Mouse (Mus musculus) megakaryocyte, embryonic 14.5 days (primary cell): ENCODE results near the gene 2310007B03Rik. TPM values are rescaled to one million over a fixed set of nuclear protein-coding genes. Genes with fewer than 3 reads are reported as not detected.
A peak's percentile ranks its signal among the peaks of the same experiment; 100 is the strongest.

Experiments used
- H3K27me3 ChIP-seq: replicated peaks from 2 replicates; pipeline ENCODE3; 2012; ENCODE audit warnings: inconsistent platforms
- H3K36me3 ChIP-seq: replicated peaks from 2 replicates; pipeline ENCODE3; 2012; ENCODE audit warnings: low read length, inconsistent platforms, mixed read lengths
- H3K4me1 ChIP-seq: 2 replicates; pipeline ENCODE4 v1.6.1; 2012; ENCODE audit warnings: inconsistent platforms
- H3K4me3 ChIP-seq: replicated peaks from 2 replicates; pipeline ENCODE3; 2012; ENCODE audit warnings: moderate library complexity, mild to moderate bottlenecking, inconsistent platforms
- H3K9me3 ChIP-seq: 2 replicates; pipeline ENCODE4 v1.6.1; 2012; ENCODE audit warnings: inconsistent platforms
- FLI1 ChIP-seq: IDR thresholded peaks from 2 replicates; pipeline ENCODE4 v1.6.1; 2012; ENCODE audit warnings: low read length, inconsistent platforms, mixed read lengths
- GATA1 ChIP-seq: IDR thresholded peaks from 3 replicates; pipeline ENCODE4 v1.6.1; 2012; ENCODE audit warnings: mixed read lengths, low read length, inconsistent platforms, borderline replicate concordance
- polyA plus RNA-seq: library from polyadenylated mRNA; stranded (reverse); fragments of >175 nt; gene quantifications from 2 replicates; pipeline ENCODE4 v1.2.3, GENCODE M21; 2012; ENCODE audit warnings: low replicate concordance; ENCODE audit not compliant: insufficient read depth

Gene 2310007B03Rik
- polyA plus RNA-seq, 1 experiment, result not detected

GRCm38 (mm10) chr1:93130242-93130983, 30.3 kb downstream of the 2310007B03Rik start:
- Histone ChIP-seq H3K4me3 (no peak overlapping the region), H3K27me3 (peaks cover 45% of the 10 kb centered on the region), H3K36me3 (no peaks in the 10 kb centered on the region), H3K4me1 (no peaks in the 10 kb centered on the region), H3K9me3 (peaks cover 4% of the 10 kb centered on the region; the same call in 1 of the 2 replicates)
- TF ChIP-seq FLI1 (no peak), GATA1 (no peak)

GRCm38 (mm10) chr1:93128710-93129349, 31.9 kb downstream of the 2310007B03Rik start:
- Histone ChIP-seq H3K4me3 (no peak overlapping the region), H3K36me3 (no peaks in the 10 kb centered on the region), H3K4me1 (peaks cover 6% of the 10 kb centered on the region), H3K9me3 (peaks cover 4% of the 10 kb centered on the region; the same call in 1 of the 2 replicates), H3K27me3 (peaks cover 41% of the 10 kb centered on the region)
- TF ChIP-seq FLI1 (no peak), GATA1 (no peak)

DNA sequence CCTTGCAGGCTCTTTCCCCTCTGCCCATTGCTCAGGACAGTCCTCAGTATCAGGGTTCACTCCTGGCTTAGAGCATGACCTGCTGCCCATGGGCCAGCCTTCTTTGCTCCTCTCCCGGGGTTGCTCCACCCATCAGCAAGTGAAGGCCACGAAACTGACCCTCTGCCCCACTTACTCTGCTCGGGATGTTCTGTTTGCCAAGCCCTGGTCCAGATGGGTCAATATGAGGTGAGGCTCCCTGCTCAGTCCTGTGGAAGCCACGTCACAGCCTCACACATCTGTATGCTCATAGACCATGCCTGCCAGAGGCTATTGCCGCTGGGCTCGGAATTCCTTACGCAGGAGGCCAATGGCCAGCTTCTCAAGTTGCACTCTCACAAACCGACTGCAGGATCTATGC, 32.5 kb downstream of the 2310007B03Rik start:
- Histone ChIP-seq H3K36me3 (no peaks in the 10 kb centered on the region), H3K9me3 (peaks cover 4% of the 10 kb centered on the region; the same call in 1 of the 2 replicates), H3K4me1 (peaks cover 6% of the 10 kb centered on the region), H3K27me3 (peaks cover 42% of the 10 kb centered on the region), H3K4me3 (no peak overlapping the region)
- TF ChIP-seq FLI1, result no peak
- TF ChIP-seq GATA1, result no peak

DNA sequence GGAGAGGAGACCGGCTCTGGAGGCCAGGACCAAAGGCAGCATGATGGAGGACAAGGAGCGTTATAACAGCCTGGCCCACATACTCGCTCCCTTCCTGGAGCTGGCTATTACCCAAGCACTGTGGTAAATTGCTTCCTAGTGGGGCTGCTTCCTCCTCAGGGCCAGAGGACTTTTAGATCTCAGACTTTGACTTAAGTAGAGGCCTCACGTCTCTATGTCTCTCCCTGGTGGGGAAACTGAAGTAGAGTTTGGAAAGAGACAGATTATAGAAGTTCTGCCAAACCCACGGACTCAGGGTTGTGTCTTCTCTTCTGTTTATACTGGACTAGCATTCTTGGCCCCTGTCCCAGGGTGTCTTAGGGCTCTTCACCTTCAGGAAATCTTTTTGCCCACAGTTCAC, 35.5 kb downstream of the 2310007B03Rik start:
- peaks cover 6% of the 10 kb centered on the region for H3K4me1 ChIP-seq
- TF ChIP-seq FLI1, result no peak
- no peak for TF ChIP-seq GATA1
- H3K36me3 ChIP-seq, result no peaks in the 10 kb centered on the region
- peaks cover 31% of the 10 kb centered on the region for H3K27me3 ChIP-seq
- H3K4me3 ChIP-seq, result no peak overlapping the region
- H3K9me3 ChIP-seq, result peaks cover 4% of the 10 kb centered on the region; the same call in 1 of the 2 replicates

- Histone ChIP-seq H3K4me3 (no peak overlapping the region), H3K9me3 (peaks cover 4% of the 10 kb centered on the region; the same call in 1 of the 2 replicates), H3K4me1 (peaks cover 6% of the 10 kb centered on the region), H3K27me3 (peaks cover 29% of the 10 kb centered on the region), H3K36me3 (no peaks in the 10 kb centered on the region)
- TF ChIP-seq GATA1 (no peak), FLI1 (no peak)
Measured at GRCm38 (mm10) chr1:93124066-93124465, 36.7 kb downstream of the 2310007B03Rik start.

DNA sequence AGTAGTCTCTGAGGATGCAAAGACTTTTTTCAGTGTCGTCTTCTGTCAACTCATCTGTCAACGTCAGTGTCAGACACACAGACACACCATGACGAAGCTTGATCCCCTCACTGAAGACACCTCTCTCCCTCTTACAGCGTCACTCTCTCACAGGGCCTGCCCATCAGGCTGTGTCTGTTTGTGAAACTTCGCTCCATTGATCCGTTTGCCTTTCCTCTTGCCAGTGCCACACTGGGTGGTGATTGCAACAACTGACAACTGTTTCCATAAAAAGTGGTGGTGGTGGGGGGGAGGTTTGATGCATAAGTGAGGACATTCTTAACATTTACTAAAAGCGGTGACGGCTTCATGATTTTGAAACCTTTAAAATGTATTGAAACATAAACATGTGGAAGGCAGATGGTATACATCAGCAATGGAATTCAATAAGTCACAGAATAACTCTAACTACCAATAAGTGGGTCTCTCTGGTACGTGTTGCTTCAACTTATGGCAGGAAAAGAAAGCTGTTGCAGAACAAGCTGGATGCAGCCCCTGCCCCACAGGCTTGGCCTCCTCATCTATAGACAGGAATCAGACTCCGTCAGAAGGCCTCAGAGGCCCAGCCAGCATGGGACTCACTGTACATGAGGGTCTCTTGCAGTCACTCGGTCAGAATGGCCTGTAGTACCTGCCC, 37.4 kb downstream of the 2310007B03Rik start:
- H3K9me3 ChIP-seq, result peaks cover 4% of the 10 kb centered on the region; the same call in 1 of the 2 replicates
- H3K27me3 ChIP-seq, result peaks cover 25% of the 10 kb centered on the region
- no peak for TF ChIP-seq GATA1
- TF ChIP-seq FLI1, result no peak
- H3K4me1 ChIP-seq, result peaks cover 6% of the 10 kb centered on the region
- H3K36me3 ChIP-seq, result no peaks in the 10 kb centered on the region
- H3K4me3 ChIP-seq, result no peak overlapping the region

- H3K27me3 ChIP-seq, result peaks cover 23% of the 10 kb centered on the region
- no peaks in the 10 kb centered on the region for H3K9me3 ChIP-seq
- TF ChIP-seq GATA1 (no peak), FLI1 (no peak)
- peaks cover 8% of the 10 kb centered on the region for H3K4me1 ChIP-seq
- no peak overlapping the region for H3K4me3 ChIP-seq
- H3K36me3 ChIP-seq, result no peaks in the 10 kb centered on the region
Measured at GRCm38 (mm10) chr1:93118816-93119215, 41.9 kb downstream of the 2310007B03Rik start.

DNA sequence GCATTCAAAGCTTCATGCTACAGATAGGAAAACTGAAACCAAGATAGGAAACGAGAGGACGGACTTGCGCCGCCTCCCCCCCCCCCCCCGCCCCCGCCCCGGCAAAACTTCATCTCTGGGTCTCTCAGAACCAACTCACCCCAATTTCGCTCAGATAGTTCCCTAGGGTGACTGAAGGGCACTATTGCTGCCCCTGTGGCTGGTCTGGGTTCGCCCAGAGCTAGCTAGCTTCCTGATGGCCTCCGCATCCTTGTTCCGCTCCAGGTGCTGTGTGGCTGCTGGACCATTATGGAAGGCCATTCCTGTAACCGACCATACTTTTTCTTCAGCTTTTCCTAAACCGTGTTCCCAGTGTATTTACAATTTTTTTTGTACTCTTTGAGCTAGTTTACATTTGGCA, 45.3 kb downstream of the 2310007B03Rik start:
- Histone ChIP-seq H3K4me3 (peak overlapping the region; percentile 85), H3K36me3 (no peaks in the 10 kb centered on the region), H3K9me3 (peaks cover 18% of the 10 kb centered on the region), H3K4me1 (peaks cover 8% of the 10 kb centered on the region), H3K27me3 (peaks cover 23% of the 10 kb centered on the region)
- TF ChIP-seq GATA1, result no peak
- no peak for TF ChIP-seq FLI1

DNA sequence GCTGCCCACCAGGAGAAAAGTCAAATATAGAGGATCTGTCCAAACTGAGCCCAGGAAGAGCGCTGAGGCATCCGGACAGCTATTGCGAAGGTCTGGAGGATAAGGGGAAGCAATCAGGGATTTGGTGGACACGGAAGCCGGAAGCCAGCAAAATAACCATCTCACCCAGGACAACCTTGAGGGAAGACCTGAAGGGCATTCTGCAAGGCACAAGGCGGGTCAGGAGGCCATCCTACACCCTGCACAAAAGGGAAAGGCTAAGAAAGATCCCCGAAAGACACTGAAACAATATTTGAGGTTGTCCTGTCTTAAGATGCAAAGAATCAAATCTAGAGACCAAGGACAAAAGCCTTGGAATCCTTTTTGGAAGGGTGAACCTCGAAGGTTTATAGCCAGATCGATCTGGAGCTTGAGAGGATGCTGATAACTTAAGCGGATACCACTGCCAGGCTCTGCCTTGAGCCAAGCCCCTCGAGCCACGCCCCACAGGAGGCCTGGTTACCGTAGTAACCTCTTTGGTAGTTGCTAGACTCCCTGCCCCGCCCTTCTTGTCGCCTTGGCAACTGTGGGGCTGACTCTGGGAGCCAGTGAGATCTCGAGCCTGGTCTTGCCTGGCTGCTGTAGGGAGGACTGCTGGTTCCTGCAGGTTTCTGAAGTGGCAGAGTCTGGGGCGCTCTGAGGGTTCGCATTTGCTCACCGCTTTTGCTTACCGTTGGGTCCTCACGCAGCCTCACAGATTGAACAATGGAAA, 45.9 kb downstream of the 2310007B03Rik start:
- H3K4me3 ChIP-seq, result peak overlapping the region; percentile 85
- peaks cover 23% of the 10 kb centered on the region for H3K27me3 ChIP-seq
- TF ChIP-seq FLI1, result no peak

More for the DNA sequence above, 45.9 kb downstream of the 2310007B03Rik start:
- H3K36me3 ChIP-seq, result no peaks in the 10 kb centered on the region
- peaks cover 18% of the 10 kb centered on the region for H3K9me3 ChIP-seq
- H3K4me1 ChIP-seq, result peaks cover 8% of the 10 kb centered on the region
